Mouse (Mus musculus) neural tube, embryonic 13.5 days (tissue): ENCODE measurements around the gene Apod. TPM values are rescaled to one million over a fixed set of nuclear protein-coding genes. Genes with fewer than 3 reads are reported as not detected.
A peak's percentile ranks its signal among the peaks of the same experiment; 100 is the strongest.

ENCODE experiments used
- ATAC-seq: fragments of 200-750 bp; cut with Nextera tagmentation; 2 replicates; pipeline ENCODE4 v1.8.0; 2017; ENCODE audit warnings: low read depth, mild to moderate bottlenecking, moderate TSS enrichment, moderate library complexity
- H3K27ac ChIP-seq: fragments of 300-500 bp; sonication (generic); replicated peaks from 2 replicates; pipeline ENCODE4 v1.5.1; 2015; ENCODE audit warnings: moderate library complexity, mild to moderate bottlenecking, inconsistent platforms
- H3K27me3 ChIP-seq: fragments of 300-500 bp; sonication (generic); 2 replicates; pipeline ENCODE4 v1.6.1; 2015; ENCODE audit warnings: mild to moderate bottlenecking, inconsistent platforms
- H3K36me3 ChIP-seq: fragments of 300-500 bp; sonication (generic); 2 replicates; pipeline ENCODE4 v1.6.1; 2015; ENCODE audit warnings: mild to moderate bottlenecking, inconsistent platforms
- H3K4me1 ChIP-seq: fragments of 300-500 bp; sonication (generic); replicated peaks from 2 replicates; pipeline ENCODE4 v1.6.1; 2015; ENCODE audit warnings: inconsistent platforms
- H3K4me2 ChIP-seq: fragments of 300-500 bp; sonication (generic); 2 replicates; pipeline ENCODE4 v1.6.1; 2015; ENCODE audit warnings: inconsistent platforms, mild to moderate bottlenecking, moderate library complexity
- H3K4me3 ChIP-seq: fragments of 300-500 bp; sonication (generic); 2 replicates; pipeline ENCODE4 v1.5.1; 2015; ENCODE audit warnings: mild to moderate bottlenecking, inconsistent platforms
- H3K9ac ChIP-seq: fragments of 300-500 bp; sonication (generic); 2 replicates; pipeline ENCODE4 v1.6.1; 2015; ENCODE audit warnings: moderate library complexity, mild to moderate bottlenecking, inconsistent platforms
- H3K9me3 ChIP-seq: fragments of 300-500 bp; sonication (generic); 2 replicates; pipeline ENCODE4 v1.6.1; 2016; ENCODE audit warnings: inconsistent platforms
- WGBS: fragments of 180-500 bp; shearing (Covaris S2); methylation state at CpG from one replicate; pipeline ENCODE4 v1.1.7; 2015; 5-methylcytosine and 5-hydroxymethylcytosine counted together
- polyA plus RNA-seq: library from polyadenylated mRNA; unstranded; fragments of >200 nt; fragmentation: Nextera tagmentation; extraction: Ambion mirVana; gene quantifications from 2 replicates; pipeline ENCODE4 v1.2.1, GENCODE M21; 2015

Gene Apod
- polyA plus RNA-seq, 1 experiment from 2014 or later: 60.2 TPM

DNA sequence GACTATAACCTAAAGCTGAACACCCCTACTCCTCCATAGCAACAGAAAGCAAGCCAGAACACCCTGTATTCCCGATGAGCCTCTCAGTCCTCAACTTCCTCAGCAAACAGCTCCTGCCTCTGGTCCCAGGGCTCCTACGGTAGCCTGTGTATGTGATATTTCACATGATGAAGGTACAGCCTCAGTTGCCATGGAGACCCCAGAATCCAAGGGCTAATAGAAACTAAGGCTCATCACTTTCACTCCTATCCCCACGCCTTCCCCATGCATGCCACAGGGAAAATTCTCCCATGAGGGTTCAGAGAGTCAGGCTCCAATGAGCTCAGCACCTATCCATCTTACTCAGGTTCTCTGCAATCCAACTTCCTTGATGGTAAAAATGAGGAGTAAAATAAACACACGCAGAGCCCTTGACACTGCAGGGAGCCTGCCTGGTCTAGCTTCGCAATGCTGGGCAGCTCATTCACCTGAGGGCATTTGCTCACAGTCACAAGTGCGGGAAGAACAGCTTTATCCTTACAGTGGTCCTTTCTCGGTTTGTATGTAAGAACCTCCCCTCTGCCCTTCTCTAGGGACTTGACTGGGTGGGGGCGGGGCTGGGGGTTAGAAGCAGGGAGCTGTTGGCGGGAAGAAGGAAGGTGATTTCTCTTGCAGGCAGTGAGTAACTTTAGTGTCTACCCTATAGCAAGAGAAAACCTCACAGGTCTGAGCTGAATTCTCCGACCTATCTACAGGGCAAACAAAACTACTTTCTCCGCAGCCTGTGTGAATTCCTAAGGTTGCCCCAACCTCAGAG lies 15.2 kb downstream of the Apod start:
- 40% methylated on average over 11 of the region's 11 CpGs for WGBS
- peaks cover 33% of the 10 kb centered on the region for H3K4me1 ChIP-seq
- no peak overlapping the region for H3K4me3 ChIP-seq
- H3K27me3 ChIP-seq: no peaks in the 10 kb centered on the region
- peak overlapping the region; percentile 29 for H3K27ac ChIP-seq
- no peaks in the 10 kb centered on the region for H3K36me3 ChIP-seq
- 0 out of 2 replicates have a peak, but pooled peaks have one; percentile 41 for ATAC-seq
- H3K9ac ChIP-seq: no peak overlapping the region
- H3K4me2 ChIP-seq: no peak overlapping the region
- H3K9me3 ChIP-seq: no peaks in the 10 kb centered on the region

DNA sequence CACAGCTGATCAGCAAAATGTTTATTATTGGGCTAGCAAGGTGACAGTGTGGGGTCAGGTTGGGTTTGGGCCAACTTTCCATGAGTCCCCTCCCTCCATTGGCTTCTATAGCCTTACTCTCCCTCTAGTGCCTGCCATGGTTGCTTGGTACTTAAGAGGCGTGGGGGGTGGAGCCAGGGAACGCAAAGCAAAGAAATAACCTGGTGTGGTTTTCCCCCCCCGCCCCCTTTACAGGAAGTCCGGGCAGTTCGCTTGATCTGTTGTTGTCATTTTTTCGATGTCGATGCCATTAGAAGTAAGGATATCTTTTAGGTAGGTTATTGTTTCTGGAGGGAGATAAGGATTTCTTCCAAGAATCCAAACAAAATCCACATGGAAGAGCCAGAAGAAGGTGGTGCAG lies 17.5 kb downstream of the Apod start:
- Histone ChIP-seq H3K27ac (no peak overlapping the region), H3K4me2 (no peak overlapping the region), H3K36me3 (no peaks in the 10 kb centered on the region), H3K4me1 (peaks cover 26% of the 10 kb centered on the region), H3K9me3 (no peaks in the 10 kb centered on the region), H3K9ac (no peak overlapping the region), H3K4me3 (no peak overlapping the region), H3K27me3 (no peaks in the 10 kb centered on the region)
- WGBS: 92% methylated on average over 7 of the region's 7 CpGs
- no peak for ATAC-seq

DNA sequence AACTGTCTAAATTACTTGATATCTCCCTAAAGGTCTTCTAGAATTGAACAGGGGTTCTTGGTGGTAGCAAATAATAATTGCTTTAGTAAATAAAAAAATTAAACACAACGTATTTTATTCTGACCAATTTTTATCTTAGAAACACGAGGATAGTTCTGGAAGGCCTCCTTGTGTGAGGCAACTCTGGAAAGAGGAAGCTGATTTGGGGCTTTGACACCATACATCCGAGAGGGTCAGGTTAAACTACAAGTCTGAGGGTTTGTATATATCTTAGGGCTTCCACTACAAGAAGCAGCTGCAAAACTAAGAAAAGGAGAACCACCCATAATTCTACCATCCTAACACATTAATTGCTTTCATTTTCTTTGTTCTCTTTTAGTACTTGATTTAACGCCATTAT lies 20.8 kb downstream of the Apod start:
- no peak overlapping the region for H3K9ac ChIP-seq
- no peaks in the 10 kb centered on the region for H3K27me3 ChIP-seq
- H3K27ac ChIP-seq: no peak overlapping the region
- H3K36me3 ChIP-seq: no peaks in the 10 kb centered on the region
- H3K9me3 ChIP-seq: no peaks in the 10 kb centered on the region
- peaks cover 2% of the 10 kb centered on the region for H3K4me1 ChIP-seq
- H3K4me2 ChIP-seq: no peak overlapping the region
- WGBS: 50% methylated on average over 4 of the region's 4 CpGs
- H3K4me3 ChIP-seq: no peak overlapping the region
- no peak for ATAC-seq

DNA sequence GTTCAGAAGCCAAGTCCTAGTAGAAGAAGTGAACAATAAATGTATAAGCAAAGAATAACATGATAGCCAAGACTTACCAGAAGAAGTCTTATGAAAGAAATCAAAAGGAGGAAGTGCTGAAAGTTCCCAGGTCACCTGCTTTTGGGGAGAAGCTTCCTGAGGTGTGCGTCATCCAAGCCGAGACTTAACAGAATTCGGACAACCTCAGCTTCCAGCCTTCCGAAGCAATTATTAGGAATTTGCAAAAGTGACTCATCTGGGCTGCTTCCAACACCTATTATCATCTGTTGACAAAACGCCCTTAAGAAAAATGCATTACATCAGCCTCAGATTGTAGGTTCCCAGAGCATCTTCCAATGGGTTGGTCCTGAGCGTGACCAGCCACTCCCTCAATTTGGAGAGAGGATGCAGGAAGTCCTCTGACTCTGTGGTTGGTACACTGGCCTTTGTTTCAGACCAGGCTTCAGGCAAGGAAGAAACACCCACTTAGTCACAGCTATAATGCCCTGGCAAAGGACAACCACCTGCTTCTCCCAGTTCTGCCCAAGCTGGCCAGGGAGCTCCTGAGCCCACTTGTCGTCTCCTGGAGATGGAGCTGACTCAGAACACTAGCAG lies 23.8 kb downstream of the Apod start:
- WGBS: 85% methylated on average over 7 of the region's 7 CpGs
- Histone ChIP-seq H3K4me1 (no peaks in the 10 kb centered on the region), H3K27me3 (no peaks in the 10 kb centered on the region), H3K4me3 (no peak overlapping the region), H3K9ac (no peak overlapping the region), H3K9me3 (no peaks in the 10 kb centered on the region), H3K4me2 (no peak overlapping the region), H3K36me3 (no peaks in the 10 kb centered on the region), H3K27ac (no peak overlapping the region)
- no peak for ATAC-seq

DNA sequence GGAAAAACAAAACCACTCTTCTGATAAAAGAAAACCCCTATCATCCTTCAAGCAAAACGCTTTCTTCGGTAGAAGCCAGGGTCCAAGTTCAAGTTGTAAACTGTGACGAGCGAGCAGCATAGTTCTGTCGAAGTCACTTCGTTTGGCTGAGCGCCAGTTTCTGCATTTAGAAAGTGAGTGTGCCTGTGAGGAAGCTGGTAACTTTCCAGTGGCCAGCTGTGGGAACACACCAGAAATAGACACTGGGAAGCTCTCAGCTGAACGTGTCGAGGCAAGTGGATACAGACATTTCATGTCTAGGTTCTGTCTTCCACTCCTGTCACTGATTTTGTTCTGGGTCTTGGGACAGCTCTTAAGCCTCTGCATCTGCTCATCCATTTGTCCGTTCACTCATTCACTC lies 24.3 kb downstream of the Apod start:
- no peaks in the 10 kb centered on the region for H3K9me3 ChIP-seq
- H3K27ac ChIP-seq: no peak overlapping the region
- no peaks in the 10 kb centered on the region for H3K36me3 ChIP-seq
- no peak overlapping the region for H3K4me2 ChIP-seq
- no peaks in the 10 kb centered on the region for H3K4me1 ChIP-seq
- no peak overlapping the region for H3K9ac ChIP-seq
- H3K4me3 ChIP-seq: no peak overlapping the region
- H3K27me3 ChIP-seq: no peaks in the 10 kb centered on the region
- ATAC-seq: no peak
- 66% methylated on average over 10 of the region's 10 CpGs for WGBS

DNA sequence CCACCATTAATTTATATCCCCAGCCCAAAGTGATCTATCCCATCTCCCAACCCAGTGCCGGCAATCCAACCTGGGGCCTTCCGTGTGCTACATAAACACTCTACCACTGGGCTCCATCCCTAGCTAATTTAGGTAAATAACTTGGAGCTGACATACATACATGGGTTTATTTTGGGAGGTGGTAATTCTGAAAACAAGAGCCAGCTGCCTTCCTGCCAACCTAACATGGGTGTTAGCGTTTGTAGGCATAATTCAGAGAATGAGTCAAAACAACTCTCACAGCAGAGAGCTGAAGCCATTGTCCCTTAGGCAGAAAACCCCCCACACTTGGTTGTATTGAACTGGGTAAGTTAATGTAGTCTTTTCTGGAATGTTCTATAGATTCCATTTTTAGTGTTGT lies 26.9 kb downstream of the Apod start:
- H3K27ac ChIP-seq: no peak overlapping the region
- no peak overlapping the region for H3K4me2 ChIP-seq
- H3K9ac ChIP-seq: no peak overlapping the region
- H3K9me3 ChIP-seq: no peaks in the 10 kb centered on the region
- H3K27me3 ChIP-seq: no peaks in the 10 kb centered on the region
- H3K36me3 ChIP-seq: no peaks in the 10 kb centered on the region
- no peaks in the 10 kb centered on the region for H3K4me1 ChIP-seq
- no peak for ATAC-seq
- H3K4me3 ChIP-seq: no peak overlapping the region
- 90% methylated on average over 3 of the region's 3 CpGs for WGBS

DNA sequence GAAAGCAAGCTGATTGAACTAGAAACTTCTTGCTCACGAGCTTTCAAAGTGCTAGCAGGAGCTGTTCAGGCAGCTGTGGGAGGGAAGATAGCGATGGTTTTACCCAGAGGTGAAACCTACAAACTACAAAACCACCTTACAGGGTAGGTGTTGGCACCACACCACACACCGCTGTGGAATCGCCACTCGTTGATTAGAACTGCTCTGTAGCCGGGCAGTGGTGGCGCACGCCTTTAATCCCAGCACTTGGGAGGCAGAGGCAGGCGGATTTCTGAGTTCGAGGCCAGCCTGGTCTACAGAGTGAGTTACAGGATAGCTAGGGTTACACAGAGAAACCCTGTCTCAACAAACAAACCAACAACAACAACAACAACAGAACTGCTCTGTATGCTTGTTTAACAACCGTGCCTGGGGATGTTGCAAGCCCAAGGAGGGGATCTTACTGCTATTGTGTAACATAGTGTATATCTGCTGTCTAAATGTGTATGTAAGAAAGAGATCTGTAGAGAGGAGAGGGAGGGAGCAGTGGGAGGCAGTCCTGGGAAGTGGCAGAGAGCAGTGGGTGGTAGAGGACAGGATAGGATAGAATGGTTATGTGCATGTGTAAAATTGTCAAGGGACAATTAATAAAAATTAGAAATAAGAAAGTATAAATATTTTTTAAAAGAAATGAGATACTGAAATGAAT lies 27.7 kb downstream of the Apod start:
- no peak for ATAC-seq
- Histone ChIP-seq H3K4me1 (no peaks in the 10 kb centered on the region), H3K36me3 (no peaks in the 10 kb centered on the region), H3K27ac (no peak overlapping the region), H3K4me2 (no peak overlapping the region), H3K9ac (no peak overlapping the region), H3K4me3 (no peak overlapping the region), H3K27me3 (no peaks in the 10 kb centered on the region), H3K9me3 (no peaks in the 10 kb centered on the region)
- 90% methylated on average over 11 of the region's 11 CpGs for WGBS

DNA sequence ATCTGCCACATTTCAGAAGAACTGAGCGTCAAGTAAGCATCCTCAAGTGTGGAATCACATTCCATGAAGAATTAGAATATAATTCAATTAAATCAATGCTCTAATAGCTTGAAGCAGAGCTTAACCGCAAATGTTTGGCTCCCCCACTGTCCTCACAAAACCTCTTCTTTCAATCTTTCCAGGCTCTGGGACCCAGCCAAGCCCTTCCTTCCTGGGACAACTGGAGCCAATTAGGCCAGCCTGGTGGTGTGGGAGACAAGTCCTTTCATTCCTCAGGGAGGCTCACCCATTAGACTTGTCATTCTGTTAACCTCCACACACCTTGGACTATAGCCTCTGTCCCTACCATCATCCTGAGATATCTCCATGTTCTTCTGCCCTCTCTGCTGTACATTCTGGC lies 32.6 kb downstream of the Apod start:
- Histone ChIP-seq H3K4me3 (no peak overlapping the region), H3K4me1 (no peaks in the 10 kb centered on the region), H3K9me3 (no peaks in the 10 kb centered on the region), H3K27me3 (no peaks in the 10 kb centered on the region), H3K36me3 (no peaks in the 10 kb centered on the region), H3K27ac (no peak overlapping the region), H3K4me2 (no peak overlapping the region), H3K9ac (no peak overlapping the region)
- no peak for ATAC-seq
- 84% methylated on average over 2 of the region's 2 CpGs for whole genome bisulfite sequencing

DNA sequence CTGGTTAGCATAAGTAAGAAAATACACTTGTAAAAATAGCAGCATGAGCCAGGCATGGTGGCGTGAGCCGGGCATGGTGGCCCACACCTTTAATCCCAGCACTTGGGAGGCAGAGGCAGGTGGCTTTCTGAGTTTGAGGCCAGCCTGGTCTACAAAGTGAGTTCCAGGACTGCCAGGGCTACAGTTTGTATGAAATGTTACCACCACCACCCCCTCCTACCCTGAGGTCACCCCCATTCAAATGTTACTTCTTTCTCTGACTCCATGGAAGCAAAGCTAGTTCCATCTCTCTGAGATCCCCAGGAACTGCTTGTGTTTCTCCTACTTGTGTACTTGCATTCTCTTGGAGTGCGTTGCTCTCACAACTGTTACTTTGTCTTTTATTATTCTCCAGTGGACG lies 34.4 kb downstream of the Apod start:
- H3K9me3 ChIP-seq: no peaks in the 10 kb centered on the region
- 81% methylated on average over 4 of the region's 4 CpGs for WGBS

DNA sequence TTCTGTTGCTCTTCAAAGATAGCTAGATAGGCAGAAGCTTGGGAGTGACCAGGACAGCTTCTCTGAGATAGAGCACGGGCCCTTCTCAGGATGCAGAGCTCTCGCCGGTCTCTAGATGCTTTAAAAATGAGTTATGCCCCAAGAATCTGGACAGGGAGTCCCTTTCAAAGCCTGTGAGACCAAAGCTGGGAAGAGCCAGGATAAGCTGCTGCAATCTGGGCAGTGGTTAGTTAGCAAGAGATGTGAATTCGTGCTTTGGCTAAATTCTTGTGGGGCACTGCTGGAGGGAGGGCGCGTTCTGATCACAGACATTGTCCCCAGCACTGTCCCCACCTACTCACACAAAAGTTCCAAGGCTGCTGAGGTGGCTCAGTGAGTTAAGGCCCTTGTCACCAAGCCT lies 36.0 kb downstream of the Apod start:
- no peak for ATAC-seq
- Histone ChIP-seq H3K4me2 (no peak overlapping the region), H3K9ac (no peak overlapping the region), H3K27ac (no peak overlapping the region), H3K27me3 (no peaks in the 10 kb centered on the region), H3K4me3 (no peak overlapping the region), H3K4me1 (peaks cover 10% of the 10 kb centered on the region), H3K36me3 (no peaks in the 10 kb centered on the region), H3K9me3 (no peaks in the 10 kb centered on the region)
- 75% methylated on average over 6 of the region's 6 CpGs for WGBS

More for the DNA sequence above, 34.4 kb downstream of the Apod start:
- ATAC-seq: no peak
- Histone ChIP-seq H3K4me3 (no peak overlapping the region), H3K27ac (no peak overlapping the region), H3K4me1 (0 out of 2 replicates have a peak, but pooled peaks cover 3% of the 10 kb centered on the region), H3K9ac (no peak overlapping the region), H3K27me3 (no peaks in the 10 kb centered on the region), H3K4me2 (no peak overlapping the region), H3K36me3 (no peaks in the 10 kb centered on the region)

DNA sequence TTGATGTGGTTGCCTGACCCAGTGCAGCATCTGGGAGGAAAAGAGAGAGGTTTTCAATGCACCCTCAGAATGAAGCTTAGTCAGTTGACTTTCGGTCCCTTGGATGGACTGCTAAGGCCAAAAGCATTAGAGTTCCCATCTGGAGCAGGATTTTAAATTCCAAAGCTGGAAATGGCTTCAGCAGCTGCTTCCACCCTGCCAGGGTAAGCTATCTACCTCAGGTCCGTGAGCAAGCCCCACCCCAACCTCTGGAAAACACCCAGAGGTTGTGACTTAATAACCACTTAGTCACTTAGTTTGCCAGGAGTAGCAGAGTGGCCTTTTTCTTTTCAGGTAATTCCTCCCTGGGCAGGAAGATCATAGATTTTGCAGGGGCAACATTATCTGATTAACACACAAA lies 36.5 kb downstream of the Apod start:
- 74% methylated on average over 2 of the region's 2 CpGs for WGBS
- H3K4me3 ChIP-seq: no peak overlapping the region
- no peaks in the 10 kb centered on the region for H3K27me3 ChIP-seq
- no peak overlapping the region for H3K4me2 ChIP-seq
- H3K36me3 ChIP-seq: no peaks in the 10 kb centered on the region
- H3K27ac ChIP-seq: no peak overlapping the region
- no peaks in the 10 kb centered on the region for H3K9me3 ChIP-seq
- no peak overlapping the region for H3K9ac ChIP-seq
- ATAC-seq: no peak
- H3K4me1 ChIP-seq: peaks cover 15% of the 10 kb centered on the region

DNA sequence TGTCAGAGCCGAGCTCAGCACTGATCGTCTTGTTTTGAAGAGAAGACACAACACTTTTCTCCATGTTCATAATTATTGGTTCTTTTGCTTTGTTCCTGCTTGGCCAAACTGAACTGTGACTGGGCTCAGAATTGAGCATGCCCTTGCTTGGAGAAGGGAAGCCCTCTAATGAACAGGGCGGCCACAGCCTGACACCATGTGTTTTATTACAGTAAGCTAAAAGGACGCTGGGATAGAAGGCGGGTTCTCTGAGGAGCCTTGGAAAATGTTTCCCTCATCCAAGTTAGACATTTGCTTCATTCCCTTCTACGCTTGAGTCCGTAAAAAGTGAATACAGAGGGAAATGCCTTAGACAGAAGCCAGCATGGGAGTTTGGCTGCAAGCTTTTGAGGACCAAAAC lies 37.6 kb downstream of the Apod start:
- Histone ChIP-seq H3K27me3 (no peaks in the 10 kb centered on the region), H3K4me1 (peaks cover 26% of the 10 kb centered on the region), H3K9me3 (no peaks in the 10 kb centered on the region), H3K36me3 (no peaks in the 10 kb centered on the region), H3K4me2 (no peak overlapping the region), H3K9ac (no peak overlapping the region), H3K4me3 (no peak overlapping the region), H3K27ac (peak overlapping the region; percentile 69)
- ATAC-seq: no peak
- WGBS: 82% methylated on average over 7 of the region's 7 CpGs
